Mouse (Mus musculus) retina, embryonic 14.5 days (tissue): ENCODE measurements around the gene Cd300e.
"Not testable (repeated sequence)": the region's sequence is repeated elsewhere in the genome, so short reads cannot be mapped to it uniquely, and the experiment has no call there.

Experiments used
- DNase-seq: peaks from one replicate; pipeline ENCODE4 v3.0.0-alpha.2; 2015; ENCODE audit warnings: low spot score

Gene Cd300e

GRCm38 (mm10) chr11:115082196-115082595 is 20.2 kb upstream of the Cd300e start:
- no peak for DNase-seq

DNA sequence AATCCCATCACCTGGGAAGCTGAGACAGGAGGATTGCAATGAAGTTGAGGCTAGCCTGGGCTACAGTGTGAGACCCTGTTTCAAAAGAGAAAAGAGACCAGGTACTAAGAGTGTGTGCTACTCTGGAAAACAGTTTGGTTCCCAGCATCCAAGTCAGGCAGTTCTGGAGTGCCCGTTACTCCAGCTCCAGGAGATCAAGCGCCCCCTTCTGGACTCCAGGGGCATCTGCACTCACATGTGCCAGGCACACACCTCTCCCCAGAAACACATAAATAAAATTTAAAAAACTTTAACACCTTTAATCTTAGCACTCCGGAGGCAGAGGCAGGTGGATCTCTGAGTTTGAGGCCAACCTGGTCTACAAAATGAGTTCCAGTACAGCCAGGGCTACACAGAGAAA is 19.4 kb upstream of the Cd300e start:
- no peak for DNase-seq

DNA sequence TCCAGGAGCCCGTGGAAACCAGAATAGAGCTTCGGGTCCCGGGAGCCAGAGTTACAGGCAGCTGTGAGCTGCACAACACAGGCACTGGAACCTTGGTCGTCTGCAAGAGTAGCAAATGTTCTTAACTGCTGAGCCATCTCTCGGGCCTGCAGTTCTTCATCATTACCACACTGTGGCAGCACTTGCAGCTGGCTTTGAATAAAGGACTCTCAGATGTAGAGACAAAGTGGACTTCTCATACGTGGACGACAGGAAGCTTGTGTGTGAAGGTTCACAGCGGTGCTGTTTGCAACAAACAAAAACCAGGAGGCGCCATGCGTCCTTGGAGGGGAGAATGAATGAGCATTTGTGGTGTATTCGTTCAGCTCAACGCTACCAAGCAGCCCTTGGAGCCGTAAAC is 18.9 kb upstream of the Cd300e start:
- peak; percentile 82 for DNase-seq

GRCm38 (mm10) chr11:115078680-115079079 is 16.7 kb upstream of the Cd300e start:
- DNase-seq: no peak

- DNase-seq: no peak
Measured at GRCm38 (mm10) chr11:115077436-115077835, 15.5 kb upstream of the Cd300e start.

DNA sequence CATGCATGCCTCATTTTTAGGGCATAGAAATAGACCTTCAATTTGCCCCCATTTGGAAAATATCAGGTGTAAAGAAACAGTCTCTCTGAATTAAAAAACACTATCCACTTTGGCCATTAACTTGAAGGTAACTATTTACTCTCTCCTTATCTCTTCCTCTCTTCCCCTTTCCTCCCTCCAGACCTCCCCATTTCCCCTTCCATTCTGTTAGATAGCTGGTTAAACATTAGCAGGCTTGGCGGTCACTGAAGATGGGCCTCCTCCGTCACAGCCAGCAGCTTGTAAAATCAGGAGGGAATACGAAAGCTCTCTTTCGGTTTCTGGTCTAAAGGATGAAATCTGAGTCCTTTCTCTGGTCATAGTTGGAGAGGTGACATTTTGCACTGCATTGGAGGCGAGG is 13.9 kb upstream of the Cd300e start:
- no peak for DNase-seq

DNA sequence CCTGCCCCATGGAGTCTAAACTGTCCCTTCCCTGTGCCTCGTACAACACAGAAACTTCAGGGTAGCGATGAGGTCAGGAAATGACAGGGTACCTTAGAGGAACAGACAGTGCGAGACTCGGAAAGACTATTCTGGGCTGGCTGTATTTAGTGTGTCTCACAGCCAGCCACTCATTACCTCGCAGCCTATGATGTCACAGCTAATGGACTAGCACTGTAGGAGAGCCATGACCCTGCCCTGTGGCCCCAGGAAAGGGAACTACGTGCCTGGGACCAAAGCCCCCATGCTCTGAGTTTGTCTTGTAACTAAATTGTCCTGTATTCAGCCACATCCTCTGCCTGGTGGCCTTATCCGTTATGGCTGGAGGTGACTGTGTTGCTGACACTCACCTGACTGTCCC is 13.4 kb upstream of the Cd300e start:
- no peak for DNase-seq

GRCm38 (mm10) chr11:115073002-115073401 is 11.0 kb upstream of the Cd300e start:
- no peak for DNase-seq

DNA sequence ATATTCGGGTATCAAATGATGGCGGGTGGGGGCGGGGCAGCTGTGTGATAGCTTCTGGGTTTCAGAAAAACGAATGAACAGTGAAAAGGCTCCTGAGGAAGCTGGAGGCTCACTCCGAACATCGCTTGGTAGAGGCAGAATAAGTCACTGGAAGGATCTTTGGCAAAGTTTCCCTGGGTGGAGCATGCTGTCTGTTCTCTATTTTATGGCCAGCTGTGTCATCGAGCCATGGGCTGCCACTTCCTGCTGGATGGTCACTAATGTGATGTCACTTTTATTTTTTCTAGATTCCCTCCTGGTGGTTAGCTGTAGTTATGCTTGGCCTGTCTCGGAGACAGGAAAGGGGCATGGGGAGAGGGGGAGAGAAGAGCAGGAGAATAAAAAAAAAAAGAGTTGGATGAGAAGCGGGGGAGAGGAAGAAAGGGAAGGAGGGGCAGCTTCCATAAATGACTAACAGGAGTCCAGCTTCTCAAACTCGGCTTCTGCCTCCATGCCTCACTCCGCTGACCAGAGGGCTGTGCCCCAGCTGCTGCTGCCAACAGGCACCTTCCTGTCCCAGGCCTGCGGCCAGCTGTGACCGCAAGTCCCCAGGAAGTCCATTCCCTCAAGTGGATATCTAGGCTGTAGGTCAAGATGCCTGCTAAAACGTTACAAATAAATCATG is 9.8 kb upstream of the Cd300e start:
- peak; percentile 78 for DNase-seq

GRCm38 (mm10) chr11:115071015-115071551 is 9.1 kb upstream of the Cd300e start:
- DNase-seq: peak; percentile 67

DNA sequence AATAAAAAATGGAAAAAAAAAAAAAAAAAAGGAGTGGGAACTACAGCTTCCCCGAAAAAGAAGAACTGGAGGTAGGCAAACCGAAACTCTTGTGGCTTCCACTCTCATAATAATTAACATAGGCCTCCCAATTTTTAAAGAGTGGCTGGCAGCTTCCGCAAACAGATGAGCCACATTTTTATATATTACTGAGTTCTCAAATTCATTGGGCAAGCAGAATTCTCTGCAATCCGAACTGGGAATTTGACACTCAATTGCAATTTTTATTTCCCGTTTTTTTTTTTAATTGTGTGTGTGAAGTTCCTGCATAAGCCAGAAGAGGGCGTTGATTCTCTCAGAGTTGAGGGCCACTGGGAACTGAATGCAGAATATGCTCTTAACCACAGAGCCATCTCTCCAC is 4.8 kb upstream of the Cd300e start:
- DNase-seq: no peak

DNA sequence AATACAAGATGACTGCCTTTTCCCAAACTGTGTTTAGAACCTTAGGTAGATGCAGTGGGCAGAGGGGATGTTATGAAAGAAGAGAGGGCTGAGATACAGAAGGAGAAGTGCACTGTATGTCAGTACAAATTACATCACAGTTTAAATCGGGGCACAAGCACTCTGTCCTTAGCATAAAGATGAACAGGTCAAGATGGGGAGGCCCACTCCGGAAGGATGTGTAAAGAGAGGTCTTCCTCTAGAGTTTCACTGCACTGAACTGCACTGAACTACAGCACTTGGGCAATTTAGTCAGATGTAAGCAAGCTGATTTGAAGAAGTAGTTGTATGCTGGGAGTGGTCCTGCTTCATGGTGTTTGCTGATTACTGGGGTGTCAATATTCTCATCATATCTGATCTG is 2.2 kb downstream of the Cd300e start:
- DNase-seq: no peak

GRCm38 (mm10) chr11:115058701-115059100 is 3.3 kb downstream of the Cd300e start:
- DNase-seq: no peak

- DNase-seq: no peak
Measured at GRCm38 (mm10) chr11:115054537-115054936, 7.4 kb downstream of the Cd300e start.

DNA sequence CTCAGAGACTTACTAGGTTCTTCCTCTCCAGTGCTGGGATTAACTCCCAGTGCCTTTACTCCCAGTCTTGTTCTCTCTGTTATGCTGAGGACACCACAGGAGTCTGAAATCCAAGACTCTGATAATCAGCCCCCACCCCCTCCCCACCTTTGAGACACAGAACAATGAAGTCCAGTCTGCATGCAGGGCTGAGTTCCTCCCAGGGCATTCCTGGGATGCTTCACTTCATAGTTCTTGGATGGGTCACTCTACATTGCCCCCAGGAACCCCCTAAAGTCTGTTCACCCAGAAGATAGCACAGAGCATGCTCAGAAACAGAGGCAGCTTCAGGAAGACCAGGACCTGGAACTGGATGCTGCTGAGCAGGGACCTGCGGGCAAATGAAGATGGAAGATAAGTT is 9.0 kb downstream of the Cd300e start:
- no peak for DNase-seq

GRCm38 (mm10) chr11:115052206-115052605 is 9.8 kb downstream of the Cd300e start:
- DNase-seq: peak; percentile 77

DNA sequence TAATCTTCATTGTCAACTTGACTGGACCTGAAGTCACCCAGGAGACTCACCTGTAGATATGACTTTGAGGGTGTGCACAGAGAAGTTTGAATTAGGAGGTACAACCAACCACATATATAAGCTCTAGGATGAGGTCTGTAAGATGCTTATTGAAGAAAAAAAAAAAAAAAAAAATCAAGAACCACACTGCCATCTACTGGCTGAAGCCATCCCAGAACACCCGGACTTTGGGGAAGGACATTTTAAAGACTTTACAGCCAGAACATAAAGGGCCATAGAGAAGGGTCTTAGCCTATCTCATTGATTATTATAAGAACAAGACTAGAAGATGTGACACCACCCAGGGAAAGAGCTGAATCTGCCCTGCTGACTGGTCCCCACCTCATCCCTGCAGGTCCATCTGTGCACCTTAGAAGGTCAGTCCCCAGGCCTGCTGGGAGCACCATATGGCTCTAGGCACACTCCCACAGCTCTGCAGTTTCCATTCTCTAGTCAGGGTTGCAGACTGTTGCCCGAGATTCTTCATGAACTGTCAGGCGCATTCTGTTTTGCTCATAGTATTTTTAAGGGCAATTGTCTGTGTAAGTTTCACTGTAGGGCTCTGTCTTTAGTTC is 12.6 kb downstream of the Cd300e start:
- peak; percentile 50 for DNase-seq

DNA sequence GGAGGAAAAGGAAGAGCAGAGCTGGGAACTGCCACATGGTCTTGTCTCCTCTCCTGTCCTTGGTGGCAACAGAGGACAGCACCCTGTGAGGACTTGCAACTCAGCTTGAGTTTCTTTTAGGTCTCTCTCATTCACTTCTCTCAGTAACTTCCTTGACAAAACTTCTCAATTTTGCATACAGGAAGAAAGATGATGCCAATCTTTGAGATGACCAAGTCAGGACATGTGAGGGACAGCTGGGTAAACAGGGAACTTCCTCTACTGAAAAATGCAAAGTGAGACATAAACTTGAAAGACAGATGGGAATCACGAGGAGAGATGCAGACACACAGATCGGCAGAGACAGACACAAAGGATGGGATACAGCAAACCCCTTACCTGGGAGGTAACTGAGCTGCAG is 13.7 kb downstream of the Cd300e start, which contains the start of gene Cd300ld3:
TSS of gene Cd300ld3 (minus strand) at position 151 of the 400 bp plus-strand sequence.
- no peak for DNase-seq

DNA sequence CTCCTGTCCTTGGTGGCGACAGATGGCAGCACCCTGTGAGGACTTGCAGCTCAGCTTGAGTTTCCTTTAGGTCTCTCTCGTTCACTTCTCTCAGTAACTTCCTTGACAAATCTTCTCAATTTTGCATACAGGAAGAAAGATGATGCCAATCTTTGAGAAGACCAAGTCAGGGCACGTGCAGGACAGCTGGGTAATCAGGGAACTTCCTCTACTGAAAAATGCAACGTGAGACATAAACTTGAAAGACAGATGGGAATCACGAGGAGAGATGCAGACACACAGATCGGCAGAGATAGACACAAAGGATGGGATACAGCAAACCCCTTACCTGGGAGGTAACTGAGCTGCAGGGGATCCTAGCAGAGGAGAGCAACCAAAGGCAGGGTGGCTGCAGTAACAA is 24.3 kb downstream of the Cd300e start, which contains the start of gene Cd300ld5:
TSS of gene Cd300ld5 (minus strand) at position 101 of the 400 bp plus-strand sequence.
- DNase-seq: not testable (repeated sequence)

GRCm38 (mm10) chr11:115026912-115027311 is 35.1 kb downstream of the Cd300e start, which contains the start of gene Cd300ld4:
TSS of gene Cd300ld4 (minus strand) at chr11:115027012.
- not testable (repeated sequence) for DNase-seq

GRCm38 (mm10) chr11:115016093-115016492 is 45.9 kb downstream of the Cd300e start, which contains the start of gene Cd300ld2:
TSS of gene Cd300ld2 (minus strand) at chr11:115016193.
- not testable (repeated sequence) for DNase-seq

DNA sequence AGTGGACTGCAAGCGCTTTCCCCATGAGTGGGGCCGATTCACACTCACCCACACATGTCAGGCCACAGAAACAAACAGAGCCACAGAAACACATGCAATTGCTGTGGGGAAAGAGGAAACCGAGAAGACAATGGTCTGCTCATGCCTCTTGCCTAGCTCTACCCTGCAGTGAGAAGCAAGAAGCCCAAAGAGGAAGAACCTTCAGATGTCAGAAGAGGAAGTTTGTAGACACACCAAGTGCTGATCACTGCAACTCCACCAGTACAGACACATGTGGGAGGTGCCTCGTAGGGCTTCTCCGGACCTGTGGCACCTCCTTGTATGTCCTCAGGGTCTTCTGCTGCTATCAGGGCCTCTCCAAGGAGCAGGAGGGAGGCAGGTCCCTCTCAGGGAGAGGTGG is 57.9 kb downstream of the Cd300e start:
- DNase-seq: no peak
